Mouse (Mus musculus) ES-Bruce4 (cell line): ENCODE measurements around the gene Rrp12. TPM values are rescaled to one million over a fixed set of nuclear protein-coding genes. Genes with fewer than 3 reads are reported as not detected.
A peak's percentile ranks its signal among the peaks of the same experiment; 100 is the strongest.

Source experiments
- H3K27ac ChIP-seq: 2 replicates; pipeline ENCODE4 v1.5.1; 2012; ENCODE audit warnings: low read length, inconsistent platforms; ENCODE audit not compliant: insufficient read depth
- H3K27me3 ChIP-seq: 2 replicates; pipeline ENCODE4 v1.6.1; 2012; ENCODE audit warnings: mild to moderate bottlenecking, low read length, inconsistent platforms; ENCODE audit not compliant: control insufficient read depth, poor library complexity, insufficient read depth, severe bottlenecking
- H3K36me3 ChIP-seq: 2 replicates; pipeline ENCODE4 v1.6.1; 2012; ENCODE audit warnings: inconsistent platforms, mild to moderate bottlenecking, low read length, moderate library complexity; ENCODE audit not compliant: control insufficient read depth, poor library complexity, insufficient read depth, severe bottlenecking
- H3K4me1 ChIP-seq: one replicate; pipeline ENCODE4 v1.8.1; 2011; ENCODE audit warnings: low read length; ENCODE audit not compliant: control insufficient read depth, insufficient read depth
- H3K4me3 ChIP-seq: 2 replicates; pipeline ENCODE4 v1.5.1; 2011; ENCODE audit warnings: low read depth, mild to moderate bottlenecking, low read length
- H3K9ac ChIP-seq: 2 replicates; pipeline ENCODE4 v1.6.1; 2012; ENCODE audit warnings: low read depth, mild to moderate bottlenecking, inconsistent platforms; ENCODE audit not compliant: poor library complexity, severe bottlenecking
- H3K9me3 ChIP-seq: replicated peaks from 2 replicates; pipeline ENCODE4 v1.6.1; 2012; ENCODE audit warnings: mild to moderate bottlenecking, low read length, inconsistent platforms; ENCODE audit not compliant: control insufficient read depth, poor library complexity, insufficient read depth, severe bottlenecking
- CTCF ChIP-seq: IDR thresholded peaks from one replicate; pipeline ENCODE4 v1.8.1; 2011; ENCODE audit warnings: low read depth, low read length
- EP300 ChIP-seq: IDR thresholded peaks from 2 replicates; pipeline ENCODE4 v1.6.1; 2011; ENCODE audit warnings: low read depth, low read length; ENCODE audit not compliant: insufficient read depth
- POLR2A ChIP-seq: IDR thresholded peaks from one replicate; pipeline ENCODE4 v1.8.1; 2011; ENCODE audit warnings: low read length; ENCODE audit not compliant: insufficient read depth
- polyA plus RNA-seq: library from polyadenylated mRNA; stranded (reverse); fragments of >200 nt; gene quantifications from 2 replicates; pipeline ENCODE4 v1.2.4, GENCODE M21; 2011; ENCODE audit warnings: low read depth; ENCODE audit not compliant: missing spikeins, insufficient read depth, insufficient read length

Rrp12 gene
- polyA plus RNA-seq, 1 experiment, result 24.5 TPM

GRCm38 (mm10) chr19:41913774-41914591 lies 18.0 kb upstream of the Rrp12 start:
- Histone ChIP-seq H3K9ac (peak overlapping the region; percentile 90), H3K9me3 (no peaks in the 10 kb centered on the region), H3K27me3 (no peaks in the 10 kb centered on the region), H3K27ac (no peak overlapping the region), H3K36me3 (peaks cover 40% of the 10 kb centered on the region), H3K4me3 (peak overlapping the region; percentile 86), H3K4me1 (no peaks in the 10 kb centered on the region)
- no peak for TF ChIP-seq CTCF
- no peak for TF ChIP-seq POLR2A
- TF ChIP-seq EP300, result no peak

- H3K9ac ChIP-seq, result peak overlapping the region; percentile 90
- no peaks in the 10 kb centered on the region for H3K9me3 ChIP-seq
- no peaks in the 10 kb centered on the region for H3K4me1 ChIP-seq
- H3K4me3 ChIP-seq, result peak overlapping the region; percentile 86
- peak overlapping the region; percentile 48 for H3K27ac ChIP-seq
- TF ChIP-seq EP300 (no peak), CTCF (no peak), POLR2A (no peak)
- H3K27me3 ChIP-seq, result no peaks in the 10 kb centered on the region
- H3K36me3 ChIP-seq, result peaks cover 33% of the 10 kb centered on the region
Measured at GRCm38 (mm10) chr19:41912121-41913080, 16.4 kb upstream of the Rrp12 start.

DNA sequence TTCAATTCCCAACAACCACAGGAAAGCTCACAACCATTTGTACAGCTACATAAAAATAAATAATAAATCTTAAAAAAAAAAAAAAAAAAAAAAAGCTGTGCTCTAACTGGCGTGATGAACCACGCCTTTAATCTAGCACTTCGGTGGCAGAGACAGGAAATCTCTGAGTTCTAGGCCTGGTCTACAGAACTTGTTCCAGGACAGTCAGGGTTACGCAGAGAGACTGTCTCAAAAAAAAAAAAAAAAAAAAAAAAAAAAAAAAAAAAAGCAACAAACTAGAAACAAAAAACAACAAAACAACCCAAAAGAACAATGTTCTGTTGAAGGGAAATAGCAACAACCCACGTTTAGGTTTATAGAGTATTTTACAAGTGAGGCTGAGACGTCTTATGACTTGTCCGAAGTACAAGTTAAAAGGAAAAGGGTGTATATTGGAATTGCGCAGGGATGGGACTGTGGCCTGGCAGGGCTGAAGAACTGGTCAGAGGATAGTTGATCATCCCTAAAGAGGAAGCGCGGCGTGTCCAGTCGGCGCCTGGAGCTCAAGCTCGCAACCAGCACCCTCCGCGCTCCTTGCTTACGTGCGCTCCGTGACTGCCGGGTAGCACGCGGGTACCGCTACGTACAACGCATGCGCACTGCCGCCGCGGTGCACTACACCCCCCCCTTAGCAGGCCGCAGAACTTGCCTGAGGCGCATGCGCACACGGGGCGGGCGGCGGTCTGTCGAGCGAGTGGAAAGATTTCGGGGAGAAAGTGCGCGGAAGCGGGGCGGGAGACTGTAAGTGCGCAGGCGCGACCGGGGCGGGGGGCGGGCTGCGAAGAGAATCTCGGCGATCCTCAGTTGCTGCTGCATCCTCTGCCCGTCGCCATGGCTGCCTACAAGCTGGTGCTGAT lies 15.5 kb upstream of the Rrp12 start, which contains the start of gene Pgam1:
TSS of gene Pgam1 (plus strand) at position 746 of the 896 bp plus-strand sequence.
- peak within 1 kb of the TSS; percentile 86 for H3K4me3 ChIP-seq
- peak within 1 kb of the TSS; percentile 90 for H3K9ac ChIP-seq
- TF ChIP-seq POLR2A, result peak; percentile 92
- TF ChIP-seq CTCF, result no peak
- TF ChIP-seq EP300, result peak; percentile 82; the same call in 1 of the 2 replicates
- no peaks in the 10 kb centered on the region for H3K27me3 ChIP-seq
- peaks cover 23% of the 10 kb centered on the region for H3K36me3 ChIP-seq
- H3K9me3 ChIP-seq, result no peaks in the 10 kb centered on the region
- H3K4me1 ChIP-seq, result no peaks in the 10 kb centered on the region
- peak within 1 kb of the TSS; percentile 88 for H3K27ac ChIP-seq

DNA sequence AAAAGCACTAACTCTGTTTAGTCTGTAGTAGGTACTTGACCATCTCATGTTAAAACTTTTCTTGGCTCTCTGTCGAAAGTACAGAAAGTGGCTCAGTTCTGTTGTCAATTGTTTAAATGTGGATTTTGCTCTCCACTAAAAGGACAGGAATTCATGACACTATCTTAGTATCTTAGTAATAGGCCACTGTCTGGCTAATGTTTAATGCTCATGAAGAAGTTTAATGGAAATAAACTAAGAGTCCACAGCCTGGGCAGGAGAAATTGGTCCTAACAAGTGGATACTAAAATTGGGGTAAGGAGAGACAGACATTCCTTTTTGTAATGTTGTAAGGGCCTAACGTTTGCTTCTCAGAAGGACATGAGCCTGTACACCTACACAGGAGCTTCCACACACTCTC lies 14.4 kb upstream of the Rrp12 start:
- Histone ChIP-seq H3K27me3 (no peaks in the 10 kb centered on the region), H3K36me3 (peaks cover 15% of the 10 kb centered on the region), H3K27ac (no peak overlapping the region), H3K9me3 (no peaks in the 10 kb centered on the region), H3K4me1 (no peaks in the 10 kb centered on the region), H3K9ac (no peak overlapping the region), H3K4me3 (no peak overlapping the region)
- no peak for TF ChIP-seq EP300
- TF ChIP-seq POLR2A, result no peak
- no peak for TF ChIP-seq CTCF

- TF ChIP-seq CTCF (no peak), EP300 (no peak), POLR2A (no peak)
- H3K9me3 ChIP-seq, result no peaks in the 10 kb centered on the region
- no peak overlapping the region for H3K4me3 ChIP-seq
- no peak overlapping the region for H3K9ac ChIP-seq
- no peak overlapping the region for H3K27ac ChIP-seq
- no peaks in the 10 kb centered on the region for H3K27me3 ChIP-seq
- H3K4me1 ChIP-seq, result no peaks in the 10 kb centered on the region
- peaks cover 3% of the 10 kb centered on the region; the same call in 1 of the 2 replicates for H3K36me3 ChIP-seq
Measured at GRCm38 (mm10) chr19:41908736-41909135, 12.8 kb upstream of the Rrp12 start.
